Mouse (Mus musculus): ENCODE data around the gene Ndrg4. TPM values are rescaled to one million over a fixed set of nuclear protein-coding genes. Genes with fewer than 3 reads are reported as not detected.

Gene Ndrg4
- polyA plus RNA-seq, 1 experiment from 2014 or later = 4.1 TPM

DNA sequence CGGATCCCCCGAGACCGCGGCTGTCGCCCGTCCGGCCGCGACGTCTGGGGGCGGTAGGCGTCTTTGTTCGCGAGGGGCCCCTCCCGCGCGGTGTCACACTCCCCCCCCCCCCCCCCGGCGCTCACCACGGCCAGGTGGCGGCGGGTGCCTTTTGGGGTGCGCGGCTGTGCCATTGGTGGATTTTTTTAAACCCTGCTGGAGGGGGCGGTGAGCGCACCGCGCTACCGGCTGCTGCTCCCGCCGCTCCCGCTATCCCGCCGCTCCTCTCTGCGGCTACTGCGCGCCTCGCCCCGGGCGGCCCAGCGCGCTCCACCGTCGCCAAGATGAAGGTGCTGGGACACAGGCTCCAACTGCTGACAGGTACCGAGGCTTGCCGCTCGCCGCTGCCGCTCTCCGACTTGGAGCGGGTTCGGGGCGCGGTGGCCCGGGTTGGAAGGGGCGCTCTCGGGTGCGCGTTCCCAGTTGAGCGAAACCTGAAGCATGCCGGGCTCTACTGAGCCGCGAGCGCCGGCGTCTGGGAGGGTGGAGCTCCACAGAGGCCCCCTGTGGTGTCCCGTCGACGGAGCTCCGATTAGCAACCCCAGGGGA is 1.3 kb downstream of the Ndrg4 start:
- DNase-seq (ENCODE audit: low spot score) = peak; percentile 28

- DNase-seq (ENCODE audit: low spot score) = no peak
Measured at GRCm38 (mm10) chr8:95688073-95688672, 11.4 kb downstream of the Ndrg4 start.

GRCm38 (mm10) chr8:95690929-95691541 is 14.3 kb downstream of the Ndrg4 start:
- DNase-seq (ENCODE audit: low spot score) = no peak

GRCm38 (mm10) chr8:95694631-95695030 is 17.9 kb downstream of the Ndrg4 start:
- DNase-seq (ENCODE audit: low spot score) = no peak

DNA sequence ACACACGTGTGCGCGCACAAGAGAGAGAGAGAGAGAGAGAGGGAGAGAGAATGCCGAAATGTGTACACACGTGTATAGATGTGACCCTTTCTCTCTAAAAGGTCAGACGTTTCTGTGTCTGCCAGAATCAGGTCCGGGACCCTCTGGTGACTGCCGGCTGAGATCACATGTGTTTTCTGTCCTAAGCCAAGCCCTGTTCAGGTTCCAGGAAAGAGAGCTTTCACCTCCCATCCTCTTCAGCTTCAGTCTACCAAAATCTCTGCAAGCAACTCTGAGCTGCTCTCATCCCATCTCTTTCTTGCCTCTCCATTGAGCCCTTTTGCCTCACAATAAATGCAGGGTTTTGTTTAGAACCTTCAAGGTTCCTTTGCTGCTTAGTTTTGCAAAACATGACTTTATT is 19.9 kb downstream of the Ndrg4 start:
- DNase-seq (ENCODE audit: low spot score) = no peak

GRCm38 (mm10) chr8:95697128-95697527 is 20.3 kb downstream of the Ndrg4 start:
- peak; percentile 86 for DNase-seq (ENCODE audit: low spot score)

GRCm38 (mm10) chr8:95698179-95698578 is 21.4 kb downstream of the Ndrg4 start:
- no peak for DNase-seq (ENCODE audit: low spot score)

- no peak for DNase-seq (ENCODE audit: low spot score)
Measured at GRCm38 (mm10) chr8:95700282-95700681, 23.5 kb downstream of the Ndrg4 start.

DNA sequence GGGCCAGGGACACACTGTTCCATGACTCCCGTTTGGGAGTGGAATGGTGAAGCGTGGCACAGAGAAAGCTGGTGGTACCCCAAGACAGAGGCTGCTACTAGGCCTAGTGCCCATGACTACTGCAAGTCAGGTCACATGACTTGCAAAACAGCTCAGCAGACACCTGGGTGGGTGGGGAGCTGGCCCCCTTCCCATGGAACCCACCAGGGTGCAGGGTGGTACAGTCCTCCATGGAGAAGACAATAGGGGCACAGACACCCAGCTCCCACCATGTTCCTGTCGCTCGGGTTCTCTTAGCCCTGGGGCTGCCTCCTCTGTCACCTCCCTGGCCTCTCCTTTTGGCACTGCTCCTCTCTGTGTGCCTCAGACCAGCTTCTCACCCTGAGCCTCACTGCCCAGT is 25.0 kb downstream of the Ndrg4 start:
- DNase-seq (ENCODE audit: low spot score) = no peak

- peak; percentile 92 for DNase-seq (ENCODE audit: low spot score)
Measured at GRCm38 (mm10) chr8:95702480-95703446, 26.0 kb downstream of the Ndrg4 start.

GRCm38 (mm10) chr8:95703461-95704260 is 26.9 kb downstream of the Ndrg4 start:
- peak; percentile 35 for DNase-seq (ENCODE audit: low spot score)

DNA sequence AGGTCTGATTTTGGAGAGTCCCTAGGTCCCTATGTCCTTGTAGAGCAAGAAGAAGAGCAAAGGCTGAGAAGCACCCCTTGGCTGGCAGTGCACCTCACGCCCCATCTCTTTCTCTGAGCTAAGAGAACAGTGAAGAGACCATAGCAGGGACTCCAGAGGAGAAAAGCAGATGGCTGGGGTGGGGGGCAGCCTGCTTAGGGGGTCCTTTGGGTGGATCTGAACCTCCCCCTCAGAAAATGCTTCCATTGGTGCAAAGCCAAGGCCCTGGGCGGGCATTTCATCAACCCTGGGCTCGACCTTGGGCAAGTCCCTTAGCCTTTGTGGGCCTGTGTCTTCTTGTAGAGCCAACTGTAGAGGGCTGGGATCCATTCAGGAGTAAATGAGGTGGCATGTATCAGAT is 27.8 kb downstream of the Ndrg4 start:
- DNase-seq (ENCODE audit: low spot score) = no peak

- no peak for DNase-seq (ENCODE audit: low spot score)
Measured at GRCm38 (mm10) chr8:95709579-95709978, 32.8 kb downstream of the Ndrg4 start.

DNA sequence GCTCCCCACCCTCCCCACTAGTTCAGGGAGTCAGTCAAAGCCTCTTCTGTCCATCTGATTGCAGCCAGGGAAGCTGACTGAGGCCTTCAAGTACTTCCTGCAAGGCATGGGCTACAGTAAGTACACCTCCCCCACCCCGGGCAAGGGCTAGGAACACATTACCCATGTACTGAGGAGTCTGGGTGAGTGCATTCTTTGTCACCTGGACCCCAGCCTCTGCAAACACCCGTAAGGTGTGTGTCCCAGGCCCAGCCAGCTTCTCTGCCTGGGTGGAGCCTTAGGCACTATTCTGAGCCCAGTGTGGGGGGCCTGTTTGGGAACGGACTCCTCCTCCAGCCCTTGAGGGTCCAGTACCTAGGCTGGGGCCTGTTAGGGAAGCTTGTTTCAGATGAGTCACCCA is 34.2 kb downstream of the Ndrg4 start:
- no peak for DNase-seq (ENCODE audit: low spot score)

DNA sequence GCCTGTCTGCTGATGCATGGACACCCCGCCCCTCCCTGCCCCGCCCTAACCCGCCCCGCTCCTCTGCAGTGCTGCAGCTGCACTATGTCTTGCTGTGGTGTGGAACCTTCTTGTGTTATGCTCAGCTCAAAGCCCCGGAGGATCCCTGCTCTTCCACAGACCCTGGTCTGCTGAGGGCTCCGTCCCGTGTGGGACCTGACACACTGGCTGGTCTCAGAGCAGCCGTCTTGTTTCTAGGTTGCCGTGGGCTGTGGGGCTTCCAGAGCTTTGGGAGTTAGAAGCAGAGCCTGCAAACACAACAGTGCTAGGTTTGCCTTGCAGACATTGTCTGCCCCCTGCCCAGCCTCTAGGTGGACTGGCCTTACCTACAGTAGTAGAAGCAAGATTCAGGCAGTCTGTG is 35.6 kb downstream of the Ndrg4 start:
- no peak for DNase-seq (ENCODE audit: low spot score)

DNA sequence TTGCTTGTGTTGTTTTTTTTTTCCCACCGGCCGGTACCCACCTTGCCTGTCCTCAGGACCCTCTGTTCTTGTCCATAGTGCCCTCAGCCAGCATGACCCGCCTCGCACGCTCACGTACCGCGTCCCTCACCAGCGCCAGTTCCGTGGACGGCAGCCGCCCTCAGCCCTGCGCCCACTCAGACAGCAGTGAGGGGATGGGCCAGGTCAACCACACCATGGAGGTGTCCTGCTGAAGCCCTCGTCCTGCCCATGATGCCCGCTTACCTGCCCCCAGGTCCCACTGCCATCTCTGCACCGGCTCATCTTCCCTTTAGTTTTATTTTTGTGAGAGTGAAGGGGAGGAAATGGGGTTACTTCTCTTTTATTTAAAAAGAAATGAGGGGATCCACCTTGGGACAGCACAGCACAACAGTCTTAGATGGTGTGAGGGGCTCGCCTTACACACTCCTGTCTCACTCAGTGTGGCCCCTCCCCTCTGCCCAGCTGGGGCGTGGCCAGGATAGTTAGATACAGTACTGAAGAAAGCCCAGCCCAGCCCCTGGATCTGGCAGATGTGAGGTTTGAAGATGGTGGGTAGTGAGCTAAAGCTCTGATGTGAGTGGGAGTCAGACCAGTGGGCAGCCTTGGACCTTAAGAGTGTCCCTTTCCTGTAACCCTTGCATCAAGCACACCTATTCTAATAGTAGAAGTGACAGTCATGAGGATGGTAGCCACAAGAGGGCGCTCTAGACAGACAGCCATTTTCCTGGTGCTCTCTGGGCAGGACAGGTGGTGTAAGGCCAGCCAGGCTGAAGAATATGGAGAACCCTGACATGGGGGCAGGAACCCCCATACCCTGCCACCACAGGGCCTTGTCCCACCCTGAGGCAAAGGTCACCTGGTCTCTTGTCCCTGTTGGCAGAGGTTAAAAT is 36.6 kb downstream of the Ndrg4 start:
- DNase-seq (ENCODE audit: low spot score) = peak; percentile 77

DNA sequence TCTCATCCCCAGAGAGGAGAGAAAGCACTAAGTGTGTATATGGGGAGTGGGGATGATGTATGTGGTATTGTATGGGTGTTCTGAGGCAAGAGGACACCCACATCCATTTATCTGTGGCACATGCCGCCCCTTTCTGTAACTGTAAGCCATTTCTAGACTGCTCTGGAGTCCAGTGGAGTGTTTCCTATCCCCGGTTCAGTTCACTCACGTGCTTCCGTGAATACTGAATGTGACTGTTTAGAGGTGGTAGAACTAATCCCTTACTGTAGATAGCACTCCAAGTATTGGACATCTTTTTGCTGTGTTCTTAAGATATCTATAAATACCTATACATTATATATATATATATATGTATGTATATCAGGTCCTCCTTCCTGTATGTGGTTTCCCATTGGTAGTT is 37.6 kb downstream of the Ndrg4 start:
- no peak for DNase-seq (ENCODE audit: low spot score)

GRCm38 (mm10) chr8:95714837-95715413 is 38.1 kb downstream of the Ndrg4 start:
- no peak for DNase-seq (ENCODE audit: low spot score)

- DNase-seq (ENCODE audit: low spot score) = peak; percentile 89
Measured at GRCm38 (mm10) chr8:95715676-95716531, 39.1 kb downstream of the Ndrg4 start, which contains the start of gene Setd6. Setd6 (plus strand) TSS chr8:95715881.
